Mouse (Mus musculus) stomach, postnatal 0 days (tissue): Measurements from ENCODE around the gene Padi2.

Experiments
- CTCF ChIP-seq: IDR thresholded peaks from 2 replicates; pipeline ENCODE4 v1.5.1; 2016; ENCODE audit warnings: antibody characterized with exemption, low read depth, mild to moderate bottlenecking, moderate library complexity
- EP300 ChIP-seq: optimal IDR thresholded peaks from 2 replicates; pipeline ENCODE3; 2016; ENCODE audit warnings: antibody characterized with exemption

GRCm38 (mm10) chr4:140892163-140892530, 14.0 kb upstream of the Padi2 start:
- no peak for TF ChIP-seq CTCF
- no peak for TF ChIP-seq EP300
